Mouse (Mus musculus) bone marrow, adult 2 months (tissue): ENCODE results near the gene Ccser1.

Experiments
- CTCF ChIP-seq: fragments of 200-500 bp; IDR thresholded peaks from 2 replicates; pipeline ENCODE4 v1.5.1; 2011; ENCODE audit warnings: low read length, control low read depth; ENCODE audit not compliant: control insufficient read depth, insufficient read depth
- POLR2A ChIP-seq: fragments of 200-500 bp; IDR thresholded peaks from 2 replicates; pipeline ENCODE4 v1.6.1; 2011; ENCODE audit warnings: low read depth, mild to moderate bottlenecking, control low read depth, low read length, borderline replicate concordance; ENCODE audit not compliant: control insufficient read depth

- TF ChIP-seq POLR2A (no peak), CTCF (no peak)
These were observed 140.7 kb downstream of the Ccser1 start for GRCm38 (mm10) chr6:61320842-61321241.
